Mouse (Mus musculus): Measurements from ENCODE around the gene Dnajb3.

- TF ChIP-seq POLR2A (IDR thresholded peaks at IDR 0.05; ENCODE audit: extremely low read depth, insufficient read depth, low read length) (no peak), CTCF (IDR thresholded peaks at IDR 0.05; ENCODE audit: extremely low read depth, insufficient read depth, low read length) (no peak)
Measured at GRCm38 (mm10) chr1:88253106-88253505, 47.5 kb upstream of the Dnajb3 start.
